Mouse (Mus musculus): ENCODE results near the gene Ovol1.

DNA sequence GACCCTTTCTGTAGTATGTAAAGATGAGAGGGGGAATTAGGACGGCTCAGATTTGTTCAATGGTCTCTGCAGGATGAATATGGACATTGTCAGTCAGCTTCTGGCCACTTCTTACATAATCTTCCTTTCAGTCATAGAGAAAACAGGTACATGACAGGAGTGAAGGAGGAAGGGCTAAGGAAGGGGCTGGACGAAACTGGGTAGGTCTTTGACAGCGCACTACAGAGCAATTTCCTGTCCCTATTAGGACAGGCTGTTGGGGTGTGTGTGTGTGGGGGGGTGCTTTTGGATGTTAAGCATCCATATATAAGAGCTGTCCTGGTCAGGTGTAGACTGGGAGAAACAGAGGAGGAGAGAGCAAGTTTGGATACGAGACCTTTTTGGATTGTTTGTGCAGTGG is 38.8 kb upstream of the Ovol1 start:
- TF ChIP-seq RAD21 (IDR thresholded peaks at IDR 0.05; ENCODE audit: low read depth, low read length) (no peak), ELF1 (IDR thresholded peaks at IDR 0.05; ENCODE audit: low read depth, low read length) (no peak), POLR2A (IDR thresholded peaks at IDR 0.05; ENCODE audit: low read depth, low read length) (no peak)
